Mouse (Mus musculus) granulocyte monocyte progenitor cell, adult 5-6 weeks (primary cell): Measurements from ENCODE around the gene Rhbdd3. TPM values are rescaled to one million over a fixed set of nuclear protein-coding genes. Genes with fewer than 3 reads are reported as not detected.

ENCODE experiments used
- ATAC-seq: replicated peaks from 2 replicates; pipeline ENCODE4 v1.8.0; 2016; ENCODE audit warnings: mild to moderate bottlenecking, moderate TSS enrichment, inconsistent platforms; ENCODE audit not compliant: poor library complexity, severe bottlenecking
- total RNA-seq, 2 experiments: library from RNA; stranded (forward) in 1 of 2; stranded (reverse) in 1 of 2; fragments of 200-712, 200-1000 nt in 1 of 2; fragments of >200 nt in 1 of 2; fragmentation: Nextera tagmentation in 1 of 2; gene quantifications; 2 replicates each; pipeline ENCODE4 v1.2.3; 2014 to 2017

Gene Rhbdd3
- total RNA-seq (2014; fragmentation: Nextera tagmentation) (20.0 and 25.8 TPM in 2 replicates), total RNA-seq (2017) (15.7 and 42.7 TPM in 2 replicates)

DNA sequence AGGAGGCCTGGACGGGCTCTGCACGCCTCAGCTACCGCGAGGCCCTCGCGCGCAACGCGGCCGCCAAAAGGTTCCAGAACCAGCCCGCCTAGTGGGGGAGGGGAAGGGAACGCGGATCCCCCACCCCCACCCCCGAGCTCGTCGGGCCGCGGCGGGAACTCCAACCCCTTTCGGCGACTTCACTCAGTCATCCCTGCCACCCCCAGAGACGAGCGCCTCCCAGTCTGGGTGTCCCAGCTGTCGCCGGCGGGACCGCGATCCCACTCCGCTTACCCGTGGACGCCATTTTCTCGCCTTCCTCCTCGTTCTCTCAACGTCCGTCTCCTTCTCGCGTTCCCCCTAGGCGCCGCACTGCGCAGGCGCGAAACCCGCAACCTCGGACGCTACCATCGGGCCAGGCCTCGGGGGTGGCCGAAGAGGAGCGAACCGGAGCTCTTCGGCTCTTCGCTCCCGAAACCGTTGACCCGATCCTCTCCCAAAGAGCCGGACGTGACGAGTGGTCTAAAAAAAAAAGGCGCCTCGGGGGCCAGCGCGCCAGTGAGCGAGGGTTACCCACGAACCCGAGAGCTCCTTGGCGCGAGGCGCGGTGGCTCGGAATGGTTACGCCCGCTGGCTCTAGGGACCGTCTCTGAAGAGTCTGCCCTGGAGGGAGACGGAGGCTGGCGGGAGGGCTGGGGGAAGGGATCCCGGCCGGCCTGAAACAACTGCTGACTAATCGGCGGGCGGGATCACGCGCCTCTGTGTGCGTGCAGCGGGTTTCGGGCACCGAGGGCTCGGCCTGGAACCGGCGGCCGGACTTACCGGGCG, at the start of gene Rhbdd3, which contains the start of gene Ewsr1:
Gene Rhbdd3, plus strand, starts transcription at position 191 of the 807 bp plus-strand sequence.
Gene Ewsr1, minus strand, starts transcription at position 531 of the 807 bp plus-strand sequence.
- peak; percentile 73 for ATAC-seq

DNA sequence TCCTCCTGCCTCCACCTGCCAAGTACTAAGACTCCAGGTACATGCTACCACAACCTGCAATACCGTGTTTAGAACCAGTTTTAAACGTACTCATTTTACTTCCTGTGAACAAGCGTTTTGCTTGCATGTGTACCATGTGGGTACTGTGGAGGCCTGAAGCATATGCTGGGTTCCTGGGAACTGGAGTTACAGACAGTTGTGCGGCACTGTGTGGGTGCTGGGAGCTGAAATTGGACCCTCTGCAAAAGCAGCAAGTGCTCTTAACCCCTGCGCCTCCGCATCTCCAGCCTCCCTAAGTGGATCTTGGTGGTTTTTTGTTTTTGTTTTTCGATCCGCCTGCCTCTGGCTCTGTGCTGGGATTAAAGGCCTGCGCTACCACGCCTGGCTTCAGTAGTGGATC, 47.1 kb upstream of the Rhbdd3 start:
- no peak for ATAC-seq

DNA sequence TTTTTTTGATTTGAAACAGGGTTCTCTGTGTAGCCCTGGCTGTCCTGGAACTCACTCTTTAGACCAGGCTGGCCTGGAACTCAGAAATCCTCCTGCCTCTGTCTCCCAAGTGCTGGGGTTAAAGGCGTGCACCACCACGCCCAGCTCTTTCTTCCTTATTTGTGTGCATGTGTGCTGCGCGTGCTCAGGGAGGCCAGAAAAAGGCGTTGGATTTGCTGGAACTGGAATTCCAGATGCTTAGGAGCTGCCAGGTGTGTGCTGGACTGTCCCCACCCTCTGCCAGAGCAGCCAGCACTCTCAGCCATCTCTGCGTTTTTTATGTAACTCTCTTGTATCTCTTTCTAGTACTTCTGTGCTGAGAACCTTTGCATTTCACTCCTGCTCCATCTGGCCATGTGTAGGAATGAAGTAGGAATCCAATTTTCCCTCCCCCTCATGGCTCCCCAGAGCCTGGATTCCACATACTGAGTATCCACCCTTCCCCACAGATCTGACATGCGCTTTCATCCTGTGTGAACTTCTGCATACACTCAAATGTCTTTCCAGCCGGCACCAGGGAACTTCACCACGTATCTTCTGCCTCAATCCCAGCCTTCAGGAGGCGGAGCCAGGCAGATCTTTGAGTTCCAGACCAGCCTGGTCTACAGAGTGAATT, 46.4 kb upstream of the Rhbdd3 start:
- ATAC-seq: no peak

DNA sequence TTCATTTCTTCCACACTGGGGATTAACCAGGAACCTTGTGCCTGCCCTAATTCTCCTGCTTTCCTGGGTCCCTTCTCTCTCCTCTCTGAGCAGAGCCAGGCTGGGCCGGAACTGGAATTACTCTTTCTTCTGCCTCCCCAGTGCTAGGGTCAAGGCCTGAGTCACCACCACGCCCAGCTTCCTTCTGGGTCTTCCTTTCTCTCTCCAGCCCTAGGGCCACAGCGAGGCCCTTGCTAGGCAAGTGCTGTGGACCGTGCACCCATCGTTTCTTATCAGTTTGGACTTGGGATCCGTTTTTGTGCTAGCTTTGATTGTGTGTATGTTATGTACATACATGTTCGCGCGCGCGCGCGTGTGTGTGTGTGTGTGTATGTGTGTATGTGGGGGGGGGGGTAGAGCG, 44.6 kb upstream of the Rhbdd3 start:
- no peak for ATAC-seq

DNA sequence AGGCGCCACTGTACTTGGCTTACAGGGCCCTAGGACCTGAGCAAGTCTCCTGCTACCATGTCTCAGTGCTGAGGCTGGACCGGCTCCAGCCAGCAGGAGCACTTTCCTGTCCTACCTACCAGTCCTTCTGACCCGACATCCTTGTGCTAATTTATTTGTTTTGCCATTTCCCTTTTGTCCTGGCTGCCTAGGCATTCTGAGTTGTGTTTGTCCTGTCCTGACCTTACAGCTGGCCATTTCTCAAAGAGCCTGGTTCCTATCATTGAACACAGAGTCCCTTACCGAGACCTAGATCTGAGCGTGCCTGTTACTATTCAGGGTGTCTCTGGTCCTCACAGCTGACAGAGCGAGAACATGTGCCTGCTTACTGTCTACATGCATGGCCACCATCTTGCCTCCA, 43.9 kb upstream of the Rhbdd3 start:
- ATAC-seq: no peak

DNA sequence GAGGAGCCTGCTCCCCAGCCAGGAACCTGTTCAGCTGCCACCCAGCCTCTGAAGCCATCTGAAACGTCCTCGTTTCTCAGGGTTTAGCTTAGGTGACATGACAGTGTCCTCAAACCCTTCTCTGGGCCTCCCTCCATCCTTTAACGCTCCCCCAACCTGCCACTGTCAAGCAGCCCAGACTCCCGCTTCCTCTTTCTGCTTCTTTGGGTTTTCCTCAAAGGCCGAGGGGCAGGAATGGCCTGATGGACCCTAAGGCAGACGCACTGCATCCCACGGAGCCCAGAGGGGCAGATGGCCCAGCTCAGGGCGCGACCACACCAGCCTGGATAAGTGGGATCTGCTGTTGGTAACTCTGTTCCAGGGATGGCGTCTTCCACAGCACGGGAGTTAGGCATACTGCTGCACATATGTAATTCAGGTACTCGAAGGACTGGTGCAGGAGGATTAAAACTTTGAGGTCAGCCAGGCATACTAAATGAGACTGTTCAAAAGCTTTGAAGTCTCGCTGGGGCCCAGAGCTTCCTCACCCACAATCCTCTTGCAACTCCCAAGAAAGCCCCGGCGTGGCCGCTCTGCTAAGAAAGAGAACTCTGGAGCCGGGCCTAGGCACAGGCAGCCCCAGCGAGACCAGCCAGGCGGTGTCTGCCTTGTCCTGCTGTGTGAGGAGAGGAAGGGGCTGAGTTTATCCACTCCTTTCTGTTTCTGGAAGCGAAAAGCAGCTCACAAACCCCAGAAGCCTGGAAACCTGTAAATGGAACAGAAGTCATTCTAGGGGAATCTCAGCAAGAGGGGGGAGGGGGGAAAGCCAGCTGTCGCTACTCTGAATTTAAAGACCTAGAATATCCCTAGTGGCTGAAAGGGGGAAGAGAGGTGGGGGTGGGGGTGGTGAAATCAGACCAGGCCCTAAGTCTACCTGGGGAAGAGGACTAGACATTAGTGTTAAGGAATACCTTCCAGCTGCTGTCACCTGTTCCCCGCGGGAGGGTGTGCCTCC, 42.5 kb upstream of the Rhbdd3 start:
- peak; percentile 34; the same call in 1 of the 2 replicates for ATAC-seq

DNA sequence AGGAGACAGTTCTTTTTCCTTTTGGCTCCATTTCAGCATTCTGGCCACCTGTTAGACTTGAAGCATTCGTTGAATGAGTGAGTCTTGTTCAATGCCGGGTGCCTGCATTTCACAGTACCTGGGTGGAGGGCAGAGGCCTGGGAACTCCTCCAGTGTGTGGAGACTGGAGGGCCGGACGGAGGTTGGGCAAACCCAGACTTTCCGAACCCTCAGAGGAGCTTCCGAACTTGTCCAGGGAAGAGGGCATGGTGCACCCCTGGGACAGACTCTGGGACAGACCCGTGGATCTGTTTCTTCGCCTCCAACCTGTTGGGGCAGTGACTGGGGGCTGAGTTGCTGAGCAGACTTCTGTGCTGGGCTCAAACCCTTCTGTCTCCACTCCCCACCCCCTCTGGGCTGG, 41.7 kb upstream of the Rhbdd3 start:
- no peak for ATAC-seq

DNA sequence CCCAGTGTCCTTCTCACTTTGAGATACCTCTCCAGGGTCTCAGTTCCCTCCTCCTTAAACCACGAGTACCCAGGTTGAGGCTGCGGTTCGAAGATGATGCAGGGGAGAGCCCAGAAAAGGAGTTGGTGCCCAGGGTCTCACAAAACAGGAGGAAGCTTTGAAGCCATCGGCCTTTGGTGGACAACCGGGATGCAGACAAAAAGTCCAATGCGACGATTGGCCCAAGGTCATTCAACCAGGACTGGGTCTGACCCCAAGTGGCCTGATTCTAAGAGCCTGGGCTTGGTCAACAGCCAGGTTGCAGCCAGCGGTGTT, 41.2 kb upstream of the Rhbdd3 start:
- ATAC-seq: no peak

DNA sequence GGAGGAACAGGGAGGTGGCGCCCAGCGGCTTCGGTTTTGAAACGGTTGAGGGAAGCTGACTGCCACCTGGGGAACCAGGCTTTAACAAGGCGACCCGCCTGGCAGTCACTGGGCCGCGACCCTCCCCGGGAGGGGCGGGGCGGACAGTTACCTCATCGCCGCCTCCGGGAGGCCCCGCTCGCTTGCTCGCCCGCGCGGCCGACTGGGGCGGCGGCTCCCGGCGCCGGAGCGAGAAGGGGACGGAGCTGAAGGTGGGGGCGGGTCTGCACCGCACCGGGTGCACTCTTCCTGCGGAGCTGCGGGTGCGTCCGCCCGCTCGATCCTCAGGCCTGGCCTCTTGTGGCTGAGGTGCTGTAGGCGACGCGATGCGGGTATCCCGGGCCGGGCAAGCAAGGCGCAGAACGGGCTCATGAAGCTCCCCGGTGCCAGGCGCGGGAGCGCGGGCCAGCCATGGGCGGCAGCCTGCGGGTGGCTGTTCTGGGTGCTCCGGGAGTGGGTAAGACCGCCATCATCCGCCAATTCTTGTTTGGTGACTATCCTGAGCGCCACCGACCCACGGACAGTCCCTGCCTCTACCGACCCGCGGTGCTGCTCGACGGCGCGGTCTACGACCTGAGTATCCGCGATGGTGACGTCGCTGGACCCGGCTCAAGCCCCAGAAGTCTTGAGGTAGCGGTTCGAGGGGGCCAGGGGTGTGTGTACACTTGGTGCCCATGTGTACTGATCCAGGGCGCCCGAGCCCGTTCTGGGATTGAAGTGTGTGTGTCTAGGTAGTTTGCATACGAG, 40.7 kb upstream of the Rhbdd3 start, which contains the start of gene Rasl10a:
Gene Rasl10a, plus strand, starts transcription at position 273 of the 786 bp plus-strand sequence.
- ATAC-seq: peak; percentile 17; the same call in 1 of the 2 replicates

DNA sequence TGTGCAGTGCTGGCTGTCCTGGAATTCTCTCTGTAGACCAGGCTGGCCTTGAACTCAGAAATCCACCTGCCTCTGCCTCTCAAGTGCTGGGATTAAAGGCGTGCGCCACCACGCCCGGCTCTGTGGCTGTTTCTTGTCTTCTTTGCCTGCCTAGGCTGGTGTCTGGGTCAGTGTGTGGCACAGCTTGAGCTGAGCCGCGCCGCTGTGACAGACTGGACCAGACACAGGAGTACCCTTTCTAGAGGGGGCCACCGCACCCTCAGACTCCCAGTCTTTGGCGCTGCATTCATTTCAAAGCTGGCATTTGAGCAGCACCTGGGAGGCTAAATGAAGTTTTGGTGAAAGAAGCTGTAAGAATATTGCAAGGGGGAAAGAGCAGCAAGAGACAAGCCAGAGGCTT, 39.9 kb upstream of the Rhbdd3 start:
- ATAC-seq: no peak

DNA sequence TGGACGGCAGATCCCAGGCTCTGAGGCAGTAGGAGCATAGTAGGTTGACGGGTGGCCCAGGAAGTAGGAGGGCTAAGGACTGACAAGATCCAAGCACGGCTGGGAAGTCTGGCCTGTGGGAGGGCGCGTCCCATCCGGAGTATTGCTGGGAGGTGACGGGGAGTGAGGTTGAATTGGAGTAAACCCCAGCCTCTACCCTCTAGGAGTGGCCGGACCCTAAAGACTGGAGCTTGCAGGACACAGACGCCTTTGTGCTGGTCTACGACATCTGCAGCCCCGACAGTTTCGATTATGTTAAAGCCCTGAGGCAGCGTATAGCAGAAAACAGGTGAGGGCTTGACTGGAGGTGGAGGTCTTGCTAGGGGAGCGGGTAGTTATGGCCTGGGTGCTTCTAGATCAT, 39.5 kb upstream of the Rhbdd3 start:
- no peak for ATAC-seq

DNA sequence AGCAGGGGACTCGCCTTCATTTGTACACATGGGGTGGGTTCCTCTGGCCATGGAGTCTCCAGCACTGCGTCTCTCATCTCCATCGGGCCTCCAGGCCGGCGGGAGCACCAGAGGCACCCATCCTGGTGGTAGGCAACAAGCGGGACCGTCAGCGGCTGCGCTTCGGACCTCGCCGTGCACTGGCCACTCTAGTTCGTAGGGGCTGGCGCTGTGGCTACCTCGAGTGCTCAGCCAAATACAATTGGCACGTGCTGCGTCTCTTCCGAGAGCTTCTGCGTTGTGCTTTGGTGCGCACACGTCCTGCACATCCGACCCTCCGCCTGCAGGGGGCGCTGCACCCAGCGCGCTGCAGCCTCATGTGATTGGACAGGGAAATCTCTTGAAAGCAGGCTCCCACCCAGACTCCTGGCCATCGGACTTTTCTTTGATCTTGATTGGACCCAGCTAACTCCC, 39.0 kb upstream of the Rhbdd3 start:
- peak; percentile 21 for ATAC-seq

DNA sequence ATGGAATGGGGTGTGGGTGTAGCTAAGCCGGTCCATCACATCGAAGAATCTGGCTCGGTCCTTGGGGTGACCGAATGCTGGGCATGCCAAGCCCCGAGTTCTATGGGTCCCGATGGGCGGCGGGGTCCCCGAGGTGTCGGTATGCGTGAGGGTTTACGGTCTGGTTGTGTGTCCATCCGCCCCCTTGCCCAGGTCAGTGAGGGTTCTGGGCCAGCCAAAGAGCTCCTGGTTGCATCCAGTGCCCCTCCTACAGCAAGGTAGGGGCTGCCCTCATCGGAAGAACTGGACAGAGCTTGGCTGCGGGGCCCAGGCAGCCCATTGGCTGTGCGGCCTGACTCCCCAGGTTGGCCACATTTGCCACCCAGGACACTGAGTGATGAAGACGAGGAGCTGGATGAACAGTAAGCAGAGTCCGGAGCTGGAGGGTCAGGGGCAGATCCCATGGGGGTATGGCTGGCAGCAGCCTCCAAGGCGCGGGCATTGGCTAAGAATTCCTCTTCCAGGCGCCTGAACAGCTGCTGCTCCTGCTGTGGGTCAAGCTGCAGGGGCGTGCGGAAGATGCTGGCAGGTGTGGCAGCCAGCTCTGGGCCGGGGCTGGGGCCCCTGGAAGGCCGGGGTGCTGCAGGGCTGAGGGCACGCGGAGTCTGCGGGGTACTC, 37.8 kb upstream of the Rhbdd3 start:
- no peak for ATAC-seq

DNA sequence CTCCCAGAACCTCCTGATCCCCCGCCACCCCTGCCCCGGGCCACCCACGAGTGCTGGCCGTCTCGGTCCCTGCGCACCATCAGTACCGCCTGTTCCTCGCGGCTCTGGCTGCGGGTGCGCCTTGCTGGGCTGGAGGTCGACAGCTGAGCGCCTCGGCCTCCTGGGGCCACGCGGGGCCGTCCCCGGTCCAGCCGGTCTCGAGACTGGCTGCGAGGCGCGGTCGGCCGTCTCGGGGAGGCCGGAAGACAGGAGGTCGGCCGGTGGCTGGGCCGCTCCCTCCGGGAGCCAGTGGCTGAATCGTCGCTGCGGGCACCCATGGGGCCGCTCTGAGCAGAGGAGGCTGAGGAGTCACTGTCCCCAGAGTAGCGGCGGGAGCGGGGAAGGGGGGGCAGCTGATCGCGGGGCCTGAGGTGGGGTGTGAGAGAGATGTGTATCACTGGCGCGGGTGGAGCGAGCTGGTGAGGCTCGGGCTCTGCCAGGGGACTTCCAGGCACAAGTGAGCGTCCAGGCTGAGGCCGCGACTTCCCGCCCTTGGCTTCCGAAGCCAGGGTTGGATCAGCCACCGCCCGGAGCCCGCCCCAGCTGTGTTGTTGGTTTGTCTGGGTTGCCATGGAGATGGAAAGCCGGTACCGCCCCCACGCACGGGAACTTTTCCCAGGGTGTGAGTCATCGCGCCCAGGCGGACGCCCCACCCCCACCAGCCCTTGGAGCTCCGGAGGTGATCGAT, 37.1 kb upstream of the Rhbdd3 start:
- ATAC-seq: peak; percentile 40

DNA sequence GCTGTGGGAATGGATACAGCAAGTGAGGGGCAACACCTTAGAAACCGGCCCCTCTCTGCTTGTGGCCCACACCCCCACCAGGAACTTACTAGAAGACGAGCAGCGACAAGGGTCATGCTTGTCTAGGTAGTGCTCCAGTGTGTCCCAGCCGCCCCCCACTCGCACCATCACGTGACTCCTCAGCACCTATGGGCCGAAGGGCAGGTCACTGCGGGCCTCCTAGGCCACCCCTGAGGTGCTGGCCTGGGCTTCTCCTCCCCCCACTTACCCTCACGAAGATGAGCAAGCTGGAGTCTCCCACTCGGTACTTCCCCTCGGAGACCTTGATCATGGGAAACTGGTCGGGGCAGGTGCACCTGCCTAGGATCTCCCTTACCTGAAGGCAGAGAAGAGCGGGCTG, 36.4 kb upstream of the Rhbdd3 start:
- ATAC-seq: no peak

DNA sequence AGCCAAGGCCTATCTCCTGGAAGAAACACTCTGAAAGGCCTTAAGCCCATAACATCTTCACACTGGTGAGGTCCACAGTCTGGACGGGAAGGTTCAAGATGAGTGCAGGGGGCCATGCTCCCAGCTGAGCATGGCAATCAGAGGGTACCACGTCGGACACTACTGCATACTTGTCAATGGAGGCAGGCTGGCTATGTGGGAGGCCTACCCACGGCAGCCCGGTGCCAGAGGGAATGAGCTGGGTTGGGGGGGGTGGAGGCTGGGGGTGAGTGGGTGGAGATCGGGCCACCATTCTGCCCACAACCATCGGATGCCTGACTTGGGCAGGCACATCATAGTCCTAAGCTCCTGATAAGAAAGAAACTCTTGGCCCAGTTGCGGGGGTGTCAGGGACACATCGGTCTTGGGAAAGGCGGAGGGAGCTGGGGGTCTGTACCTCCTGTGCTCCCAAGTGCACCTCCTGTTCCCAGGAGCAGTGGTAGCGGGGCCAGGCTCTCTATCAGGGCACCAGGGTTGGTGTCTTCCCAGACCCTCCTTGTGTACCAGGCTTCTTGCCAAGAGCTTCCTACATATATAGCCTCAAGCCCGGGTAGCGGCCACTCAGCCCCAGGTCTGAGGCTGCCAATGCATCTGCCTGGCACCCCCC, 35.7 kb upstream of the Rhbdd3 start:
- no peak for ATAC-seq

DNA sequence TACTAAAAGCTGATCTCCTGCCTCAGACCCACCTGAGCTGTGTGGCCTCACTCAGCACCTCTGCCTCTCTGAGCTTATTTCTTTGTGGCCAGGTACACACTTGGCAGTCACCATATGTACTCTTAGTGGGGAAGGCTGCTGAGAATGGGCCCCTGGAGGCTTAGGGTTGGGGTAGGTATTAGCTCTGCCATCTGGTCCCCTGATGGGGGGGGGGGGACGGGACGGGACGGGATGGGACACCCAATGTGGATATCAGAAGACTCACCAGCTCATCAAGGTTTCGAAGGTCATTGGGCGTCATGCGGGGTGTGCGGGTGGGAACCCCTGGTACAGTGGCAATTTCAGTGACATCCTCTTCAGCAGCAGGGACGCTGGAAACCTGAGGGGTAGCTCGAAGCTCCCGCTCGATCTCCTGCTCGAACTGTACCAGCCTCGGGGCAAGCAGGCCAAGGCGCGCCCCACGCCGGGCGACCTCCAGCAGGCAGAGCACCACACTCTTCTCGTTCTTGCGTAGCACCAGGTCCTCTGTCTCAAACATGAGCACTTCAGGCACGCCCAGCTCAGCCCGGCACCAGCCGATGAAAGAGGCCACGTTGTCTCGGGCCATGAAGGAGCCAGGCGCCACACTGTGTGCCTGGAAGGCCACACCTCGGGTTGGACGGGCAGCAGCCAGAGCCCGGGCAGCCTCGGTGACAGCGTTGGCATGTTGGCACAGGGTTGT, 35.0 kb upstream of the Rhbdd3 start:
- no peak for ATAC-seq
